Mouse (Mus musculus) gastrocnemius, postnatal 4 days (tissue): ENCODE data around the gene F2r. TPM values are rescaled to one million over a fixed set of nuclear protein-coding genes. Genes with fewer than 3 reads are reported as not detected.

Experiments
- total RNA-seq, 2 experiments: library from RNA; stranded (reverse); gene quantifications; 2 replicates each; pipeline ENCODE4 v1.2.3; 2021

The F2r gene
- total RNA-seq, 2 experiments from 2014 or later = 30.2 to 33.2 TPM

Other genes starting within 250 kb of the F2r start
- 10 to 100 TPM; 22.4 to 22.5 TPM for gene Aggf1, start 243.1 kb downstream of the F2r start, total RNA-seq
- gene Crhbp, start 173.6 kb downstream of the F2r start, total RNA-seq = not detected
- 1 to 10 TPM in 1 of 2 experiments, under 1 TPM in 1; 0.83 to 1.6 TPM for gene S100z, start 139.8 kb downstream of the F2r start, total RNA-seq
- gene F2rl1, start 93.3 kb downstream of the F2r start, total RNA-seq = 1 to 10 TPM; 1.4 to 1.6 TPM
- under 1 TPM in 1 of 2 experiments, not detected in 1; 0.10 TPM for gene F2rl2, start 78.4 kb upstream of the F2r start, total RNA-seq